Mouse (Mus musculus) layer of hippocampus, adult 9-10 months (tissue): ENCODE data around the gene Prkd3.

Experiments
- DNase-seq: peaks from one replicate; pipeline ENCODE4 v3.0.0; 2022; ENCODE audit warnings: low spot score

Gene Prkd3

GRCm38 (mm10) chr17:79020208-79020983 lies at the start of gene Prkd3:
Gene Prkd3, minus strand, starts transcription at chr17:79020816.
- no peak for DNase-seq

- peak; percentile 32 for DNase-seq
Measured at GRCm38 (mm10) chr17:79069766-79070480, 49.3 kb upstream of the Prkd3 start.

- no peak for DNase-seq
Measured at GRCm38 (mm10) chr17:79069019-79069418, 48.4 kb upstream of the Prkd3 start.

- DNase-seq, result no peak
Measured at GRCm38 (mm10) chr17:79068581-79068980, 48.0 kb upstream of the Prkd3 start.

GRCm38 (mm10) chr17:79064250-79064649 lies 43.6 kb upstream of the Prkd3 start:
- no peak for DNase-seq

- no peak for DNase-seq
Measured at GRCm38 (mm10) chr17:79060221-79060620, 39.6 kb upstream of the Prkd3 start.

GRCm38 (mm10) chr17:79058271-79058670 lies 37.7 kb upstream of the Prkd3 start:
- DNase-seq, result no peak

- no peak for DNase-seq
Measured at GRCm38 (mm10) chr17:79052088-79052812, 31.6 kb upstream of the Prkd3 start.

- no peak for DNase-seq
Measured at GRCm38 (mm10) chr17:79051606-79052005, 31.0 kb upstream of the Prkd3 start, which contains the start of gene Qpct. Gene Qpct, plus strand, starts transcription at chr17:79051906.

- no peak for DNase-seq
Measured at GRCm38 (mm10) chr17:79043705-79044104, 23.1 kb upstream of the Prkd3 start.

GRCm38 (mm10) chr17:79039660-79040059 lies 19.0 kb upstream of the Prkd3 start:
- DNase-seq, result no peak

- DNase-seq, result no peak
Measured at GRCm38 (mm10) chr17:79032782-79033181, 12.2 kb upstream of the Prkd3 start.

- no peak for DNase-seq
Measured at GRCm38 (mm10) chr17:79031569-79031968, 11.0 kb upstream of the Prkd3 start.

GRCm38 (mm10) chr17:79029226-79029625 lies 8.6 kb upstream of the Prkd3 start:
- no peak for DNase-seq

GRCm38 (mm10) chr17:79024544-79024943 lies 3.9 kb upstream of the Prkd3 start:
- no peak for DNase-seq

GRCm38 (mm10) chr17:79022746-79023145 lies 2.1 kb upstream of the Prkd3 start:
- DNase-seq, result no peak

GRCm38 (mm10) chr17:79020984-79021335 lies 344 bp upstream of the Prkd3 start:
- no peak for DNase-seq

GRCm38 (mm10) chr17:79019726-79020207 lies 849 bp downstream of the Prkd3 start:
- no peak for DNase-seq

- DNase-seq, result no peak
Measured at GRCm38 (mm10) chr17:79018422-79018821, 2.2 kb downstream of the Prkd3 start.

GRCm38 (mm10) chr17:79015831-79016230 lies 4.8 kb downstream of the Prkd3 start:
- DNase-seq, result no peak

GRCm38 (mm10) chr17:79014911-79015685 lies 5.5 kb downstream of the Prkd3 start:
- no peak for DNase-seq

GRCm38 (mm10) chr17:79013625-79014024 lies 7.0 kb downstream of the Prkd3 start:
- DNase-seq, result no peak
